Mouse (Mus musculus) forebrain, embryonic 14.5 days (tissue): ENCODE measurements at regions not wholly inside any gene's neighbourhood (a gene's known extent, or its start where the extent isn't known, plus 50 kb on each side); places are given as distances from the start of the nearest gene placed in this dataset.
"Not testable (repeated sequence)": the region's sequence is repeated elsewhere in the genome, so short reads cannot be mapped to it uniquely, and the experiment has no call there.

ENCODE experiments used
- ATAC-seq: fragments of 200-750 bp; cut with Nextera tagmentation; 2 replicates; pipeline ENCODE4 v1.8.0; 2017; ENCODE audit warnings: mild to moderate bottlenecking, moderate library complexity
- DNase-seq: peaks from one replicate; pipeline ENCODE4 v3.0.0-alpha.2; 2015; ENCODE audit warnings: low spot score
- H3K27ac ChIP-seq: fragments of 300-500 bp; sonication (generic); 2 replicates; pipeline ENCODE4 v1.5.1; 2014; ENCODE audit warnings: low read depth, mild to moderate bottlenecking, control low read depth, low read length, moderate library complexity
- H3K27me3 ChIP-seq: fragments of 300-500 bp; sonication (generic); replicated peaks from 2 replicates; pipeline ENCODE4 v1.6.1; 2014; ENCODE audit warnings: low read length, control low read depth, mixed read lengths; ENCODE audit not compliant: control insufficient read depth, insufficient read depth
- H3K36me3 ChIP-seq: fragments of 300-500 bp; sonication (generic); 2 replicates; pipeline ENCODE4 v1.6.1; 2014; ENCODE audit warnings: low read length, control low read depth; ENCODE audit not compliant: control insufficient read depth, insufficient read depth
- H3K4me1 ChIP-seq: fragments of 300-500 bp; sonication (generic); 2 replicates; pipeline ENCODE4 v1.6.1; 2014; ENCODE audit warnings: antibody characterized with exemption, low read length, control low read depth; ENCODE audit not compliant: control insufficient read depth, insufficient read depth
- H3K4me2 ChIP-seq: fragments of 300-500 bp; sonication (generic); 2 replicates; pipeline ENCODE4 v1.6.1; 2014; ENCODE audit warnings: mild to moderate bottlenecking, control low read depth, low read length
- H3K4me3 ChIP-seq: fragments of 300-500 bp; sonication (generic); 2 replicates; pipeline ENCODE4 v1.5.1; 2014; ENCODE audit warnings: low read depth, low read length, control low read depth
- H3K9ac ChIP-seq: fragments of 300-500 bp; sonication (generic); 2 replicates; pipeline ENCODE4 v1.6.1; 2014; ENCODE audit warnings: mild to moderate bottlenecking, low read length, control low read depth, moderate library complexity
- H3K9me3 ChIP-seq: fragments of 300-500 bp; sonication (generic); replicated peaks from 2 replicates; pipeline ENCODE4 v1.6.1; 2016; ENCODE audit warnings: low read length, control low read depth, mixed read lengths; ENCODE audit not compliant: control insufficient read depth
- WGBS: fragments of 180-500 bp; shearing (Covaris S2); extraction: QIAGEN DNeasy Blood & Tissue Kit; methylation state at CpG from one replicate; pipeline ENCODE4 v1.1.7; 2014; 5-methylcytosine and 5-hydroxymethylcytosine counted together

GRCm38 (mm10) chr12:71524156-71524555 lies 214.5 kb downstream of the Dact1 start:
- ATAC-seq (no peak), DNase-seq (no peak)
- H3K9me3 ChIP-seq, result no peaks in the 10 kb centered on the region
- H3K27me3 ChIP-seq, result no peaks in the 10 kb centered on the region
- no peak overlapping the region for H3K4me2 ChIP-seq
- H3K9ac ChIP-seq, result no peak overlapping the region
- H3K36me3 ChIP-seq, result no peaks in the 10 kb centered on the region
- H3K4me3 ChIP-seq, result no peak overlapping the region
- H3K4me1 ChIP-seq, result no peaks in the 10 kb centered on the region
- H3K27ac ChIP-seq, result no peak overlapping the region
- 67% methylated on average over 6 of the region's 6 CpGs for WGBS

GRCm38 (mm10) chr12:71525255-71525927 lies 215.7 kb downstream of the Dact1 start:
- no peaks in the 10 kb centered on the region for H3K4me1 ChIP-seq
- H3K9ac ChIP-seq, result no peak overlapping the region
- H3K27me3 ChIP-seq, result no peaks in the 10 kb centered on the region
- H3K4me3 ChIP-seq, result no peak overlapping the region
- H3K27ac ChIP-seq, result no peak overlapping the region
- H3K9me3 ChIP-seq, result no peaks in the 10 kb centered on the region
- H3K36me3 ChIP-seq, result no peaks in the 10 kb centered on the region
- 14% methylated on average over 10 of the region's 10 CpGs for WGBS
- no peak overlapping the region for H3K4me2 ChIP-seq
- no peak for ATAC-seq
- DNase-seq, result no peak

- WGBS, result 94% methylated on average over 7 of the region's 7 CpGs
- Histone ChIP-seq H3K4me3 (no peak overlapping the region), H3K27ac (no peak overlapping the region), H3K9me3 (no peaks in the 10 kb centered on the region), H3K4me1 (no peaks in the 10 kb centered on the region), H3K27me3 (no peaks in the 10 kb centered on the region), H3K4me2 (no peak overlapping the region), H3K9ac (no peak overlapping the region), H3K36me3 (no peaks in the 10 kb centered on the region)
- DNase-seq (no peak), ATAC-seq (no peak)
Measured at GRCm38 (mm10) chr12:71526623-71527022, 216.9 kb downstream of the Dact1 start.

- 81% methylated on average over 3 of the region's 3 CpGs for WGBS
- H3K27me3 ChIP-seq, result no peaks in the 10 kb centered on the region
- H3K9me3 ChIP-seq, result no peaks in the 10 kb centered on the region
- H3K4me1 ChIP-seq, result peaks cover 12% of the 10 kb centered on the region; the same call in 1 of the 2 replicates
- H3K36me3 ChIP-seq, result no peaks in the 10 kb centered on the region
- no peak for ATAC-seq
- peak overlapping the region; percentile 71; the same call in 1 of the 2 replicates for H3K27ac ChIP-seq
- DNase-seq, result no peak
- H3K4me3 ChIP-seq, result no peak overlapping the region
- H3K9ac ChIP-seq, result no peak overlapping the region
- no peak overlapping the region for H3K4me2 ChIP-seq
Measured at GRCm38 (mm10) chr12:71532161-71532560, 222.5 kb downstream of the Dact1 start.

GRCm38 (mm10) chr12:71532708-71533450 lies 223.2 kb downstream of the Dact1 start:
- Histone ChIP-seq H3K27ac (peak overlapping the region; percentile 71), H3K9me3 (no peaks in the 10 kb centered on the region), H3K36me3 (no peaks in the 10 kb centered on the region), H3K4me1 (peaks cover 12% of the 10 kb centered on the region; the same call in 1 of the 2 replicates), H3K4me3 (no peak overlapping the region), H3K27me3 (no peaks in the 10 kb centered on the region), H3K9ac (peak overlapping the region; percentile 35; the same call in 1 of the 2 replicates), H3K4me2 (0 out of 2 replicates have a peak overlapping the region, but pooled peaks have one; percentile 6)
- ATAC-seq (peak; percentile 89), DNase-seq (peak; percentile 79)
- WGBS, result 17% methylated on average over 22 of the region's 22 CpGs

- Histone ChIP-seq H3K27ac (peak overlapping the region; percentile 71), H3K9me3 (no peaks in the 10 kb centered on the region), H3K4me3 (no peak overlapping the region), H3K27me3 (no peaks in the 10 kb centered on the region), H3K36me3 (no peaks in the 10 kb centered on the region), H3K4me2 (0 out of 2 replicates have a peak overlapping the region, but pooled peaks have one; percentile 6), H3K4me1 (peaks cover 12% of the 10 kb centered on the region; the same call in 1 of the 2 replicates), H3K9ac (peak overlapping the region; percentile 35; the same call in 1 of the 2 replicates)
- 93% methylated on average over 9 of the region's 9 CpGs for WGBS
- DNase-seq (no peak), ATAC-seq (no peak)
Measured at GRCm38 (mm10) chr12:71533701-71534100, 224.0 kb downstream of the Dact1 start.

GRCm38 (mm10) chr12:71534199-71534598 lies 224.5 kb downstream of the Dact1 start:
- no peaks in the 10 kb centered on the region for H3K36me3 ChIP-seq
- H3K27ac ChIP-seq, result peak overlapping the region; percentile 71
- H3K4me2 ChIP-seq, result no peak overlapping the region
- 71% methylated on average over 4 of the region's 4 CpGs for WGBS
- no peaks in the 10 kb centered on the region for H3K27me3 ChIP-seq
- peaks cover 12% of the 10 kb centered on the region; the same call in 1 of the 2 replicates for H3K4me1 ChIP-seq
- peak; percentile 79 for DNase-seq
- H3K9me3 ChIP-seq, result no peaks in the 10 kb centered on the region
- H3K9ac ChIP-seq, result no peak overlapping the region
- no peak overlapping the region for H3K4me3 ChIP-seq
- peak; percentile 65 for ATAC-seq

GRCm38 (mm10) chr12:71535251-71535650 lies 225.6 kb downstream of the Dact1 start:
- ATAC-seq, result no peak
- no peaks in the 10 kb centered on the region for H3K36me3 ChIP-seq
- no peak overlapping the region for H3K9ac ChIP-seq
- H3K4me1 ChIP-seq, result peaks cover 12% of the 10 kb centered on the region; the same call in 1 of the 2 replicates
- peak overlapping the region; percentile 55; the same call in 1 of the 2 replicates for H3K27ac ChIP-seq
- WGBS, result 95% methylated on average over 6 of the region's 6 CpGs
- no peaks in the 10 kb centered on the region for H3K9me3 ChIP-seq
- no peak overlapping the region for H3K4me3 ChIP-seq
- no peak for DNase-seq
- no peaks in the 10 kb centered on the region for H3K27me3 ChIP-seq
- no peak overlapping the region for H3K4me2 ChIP-seq

- not testable (repeated sequence) for H3K27ac ChIP-seq, H3K9ac ChIP-seq, H3K9me3 ChIP-seq, H3K36me3 ChIP-seq, DNase-seq, H3K4me2 ChIP-seq, H3K27me3 ChIP-seq, H3K4me3 ChIP-seq, ATAC-seq
- peaks cover 12% of the 10 kb centered on the region; the same call in 1 of the 2 replicates for H3K4me1 ChIP-seq
- 40% methylated on average over 3 of the region's 3 CpGs for WGBS
Measured at GRCm38 (mm10) chr12:71535831-71536230, 226.1 kb downstream of the Dact1 start.
